Mouse (Mus musculus): ENCODE measurements at regions not wholly inside any gene's neighbourhood (a gene's known extent, or its start where the extent isn't known, plus 50 kb on each side); places are given as distances from the start of the nearest gene placed in this dataset.

- TF ChIP-seq CTCF (IDR thresholded peaks at IDR 0.05; ENCODE audit: low read depth) (no peak), EP300 (IDR thresholded peaks at IDR 0.05; ENCODE audit: low read depth) (no peak)
These were observed 1216.3 kb downstream of the Agbl1 start for GRCm38 (mm10) chr7:77446052-77446367.
